In the genomic region with DNA sequence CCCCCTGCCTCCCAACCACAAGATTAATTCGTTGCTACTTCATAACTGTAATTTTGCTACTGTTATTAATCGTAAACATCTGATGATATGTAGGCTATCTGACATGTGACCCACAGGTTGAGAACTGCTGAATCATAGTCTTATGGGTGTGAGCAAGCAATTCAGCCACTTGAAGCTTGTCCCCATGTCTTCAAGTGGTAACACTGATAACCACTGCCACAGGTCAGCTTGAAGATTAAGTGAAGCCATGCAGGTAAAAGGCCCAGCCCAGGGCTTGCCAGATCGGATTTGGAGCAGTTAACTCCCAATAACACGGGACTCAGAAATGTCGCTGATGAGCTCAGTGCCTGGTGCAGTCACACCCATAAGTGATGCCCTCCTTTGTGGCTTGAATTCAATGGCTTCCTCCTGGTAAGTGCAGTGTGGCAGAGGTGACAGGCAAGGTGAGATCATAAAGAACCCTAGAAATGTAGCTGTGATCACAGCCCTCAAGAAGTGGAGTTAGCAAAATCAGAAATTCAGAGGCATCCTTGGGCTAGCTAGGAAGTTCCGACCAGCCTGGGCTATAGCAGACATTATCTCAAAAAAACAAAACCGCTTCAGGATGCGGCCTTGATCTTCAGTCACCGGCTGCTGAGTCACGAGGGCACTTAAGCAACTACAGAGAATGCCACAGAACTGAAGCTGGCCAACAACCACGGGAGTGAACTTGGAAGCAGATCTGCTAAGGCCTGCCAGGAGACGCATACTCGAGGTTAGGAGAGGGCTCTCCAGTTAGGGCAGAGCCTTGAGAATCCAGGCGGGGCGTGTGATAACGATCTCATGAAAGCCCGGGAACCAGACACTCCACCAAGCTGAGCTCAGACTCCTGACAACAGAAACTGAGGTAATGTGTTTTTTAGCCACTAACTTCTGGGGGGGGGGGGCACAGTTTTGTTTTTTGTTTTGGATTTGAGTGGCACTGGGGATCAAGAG, we compare ENCODE assay signal across 9 mouse cellular contexts. TPM values are rescaled to one million over a fixed set of nuclear protein-coding genes. Genes with fewer than 3 reads are reported as not detected.
DNase-seq lines count a peak whose midpoint lies in the region; ATAC-seq and TF ChIP-seq lines count a peak whose summit lies in the region.
"Had no signal": no experiment of that assay in that cellular context is flagged by ENCODE, and none has a peak within 500 bp of the region (broad histone marks: within the 10 kb centered on the region; RNA-seq: fewer than 3 reads in every experiment).

No protein-coding gene starts in this region.

- no peak overlapping the region for H3K4me3 ChIP-seq in thymus, adult 2 months (ENCODE audit: control insufficient read depth, insufficient read depth, low read length)
- H3K4me3 ChIP-seq in intestine, embryonic 15.5 days (replicated peaks), result no peak overlapping the region
- H3K4me3 ChIP-seq: neural tube, embryonic 12.5 days had no signal

- no peak overlapping the region for H3K27ac ChIP-seq in thymus, adult 2 months (ENCODE audit: control insufficient read depth, insufficient read depth, low read length)
- no peak overlapping the region for H3K27ac ChIP-seq in intestine, embryonic 15.5 days
- H3K27ac ChIP-seq: neural tube, embryonic 12.5 days had no signal

- peaks cover 7% of the 10 kb centered on the region; the same call in 1 of the 2 replicates for H3K4me1 ChIP-seq in thymus, adult 2 months (replicated peaks; ENCODE audit: control insufficient read depth, insufficient read depth, low read length)
- no peaks in the 10 kb centered on the region; the same call in 1 of the 2 replicates for H3K4me1 ChIP-seq in intestine, embryonic 15.5 days (replicated peaks)
- H3K4me1 ChIP-seq: neural tube, embryonic 12.5 days had no signal

- no peak overlapping the region for H3K4me2 ChIP-seq in intestine, embryonic 15.5 days (replicated peaks)
- H3K4me2 ChIP-seq: neural tube, embryonic 12.5 days had no signal

- H3K9ac ChIP-seq in intestine, embryonic 15.5 days, result no peak overlapping the region
- H3K9ac ChIP-seq: neural tube, embryonic 12.5 days had no signal

- no peak for TF ChIP-seq CTCF in thymus, adult 2 months (IDR thresholded peaks at IDR 0.05; ENCODE audit: borderline replicate concordance, control insufficient read depth, extremely low read depth, insufficient read depth, low read length, poor library complexity)

- no peak for TF ChIP-seq POLR2A in thymus, adult 2 months (IDR thresholded peaks at IDR 0.05; ENCODE audit: control insufficient read depth, extremely low read depth, insufficient read depth, low read length, poor library complexity)

- ATAC-seq in intestine, embryonic 15.5 days, result peak; percentile 74
- ATAC-seq in megakaryocyte progenitor cell, adult 5-6 weeks (replicated peaks; ENCODE audit: poor library complexity), result peak; percentile 86

- 33% methylated on average over 17 of the region's 17 CpGs for WGBS in thymus, adult 2 months
- WGBS in intestine, embryonic 15.5 days, result 57% methylated on average over 17 of the region's 17 CpGs

- H3K36me3 ChIP-seq in thymus, adult 2 months (ENCODE audit: control insufficient read depth, insufficient read depth, low read length), result no peaks in the 10 kb centered on the region
- no peaks in the 10 kb centered on the region for H3K36me3 ChIP-seq in intestine, embryonic 15.5 days
- H3K36me3 ChIP-seq: neural tube, embryonic 12.5 days had no signal

- peak; percentile 6 for DNase-seq in thymus, postnatal 25 days
- DNase-seq in thymus, adult 2 months, result no peak
- DNase-seq in fibroblast of lung, adult 2 months (ENCODE audit: low read depth), result peak; percentile 99
- no peak for DNase-seq in right cerebral cortex, adult 18-20 months
- no peak for DNase-seq in cerebellum, adult 11 months
- DNase-seq in thymus, postnatal 36 days, result no peak

- H3K27me3 ChIP-seq in thymus, adult 2 months (ENCODE audit: control insufficient read depth, insufficient read depth, low read length), result no peaks in the 10 kb centered on the region
- H3K27me3 ChIP-seq in intestine, embryonic 15.5 days (replicated peaks), result no peaks in the 10 kb centered on the region
- H3K27me3 ChIP-seq: neural tube, embryonic 12.5 days had no signal

- no peaks in the 10 kb centered on the region for H3K9me3 ChIP-seq in intestine, embryonic 15.5 days
- H3K9me3 ChIP-seq: neural tube, embryonic 12.5 days had no signal

RNA-seq across cellular contexts. Expression of gene Phospho1, which starts 46.7 kb away (rescaled TPM):
- 24.9 and 42.7 TPM in 2 replicates for polyA plus RNA-seq in thymus, adult 2 months (2012; rRNA removed)
- polyA plus RNA-seq in intestine, embryonic 15.5 days (2015; fragmentation: Nextera tagmentation; extraction: Ambion mirVana), result 0.55 and 0.56 TPM in 2 replicates
- total RNA-seq in megakaryocyte progenitor cell, adult 5-6 weeks (2015), result 0.47 and 1.3 TPM in 2 replicates
- 0.62 TPM in 1 of 2 replicates, not detected in the other for total RNA-seq in megakaryocyte progenitor cell, adult 5-6 weeks (2017)
- polyA plus RNA-seq: neural tube, embryonic 12.5 days had no signal

RNA-seq across cellular contexts. Expression of gene B130006D01Rik, which starts 54.2 kb away (rescaled TPM):
- polyA plus RNA-seq in thymus, adult 2 months (2012; rRNA removed), result 0.34 and 0.38 TPM in 2 replicates
- 0.77 and 0.96 TPM in 2 replicates for polyA plus RNA-seq in intestine, embryonic 15.5 days (2015; fragmentation: Nextera tagmentation; extraction: Ambion mirVana)
- 2.1 and 2.5 TPM in 2 replicates for total RNA-seq in megakaryocyte progenitor cell, adult 5-6 weeks (2015)
- 1.2 and 1.9 TPM in 2 replicates for total RNA-seq in megakaryocyte progenitor cell, adult 5-6 weeks (2017)

RNA-seq across cellular contexts. Expression of gene Gngt2, which starts 59.4 kb away (rescaled TPM):
- polyA plus RNA-seq in thymus, adult 2 months (2012; rRNA removed), result 28.6 and 32.5 TPM in 2 replicates
- polyA plus RNA-seq in intestine, embryonic 15.5 days (2015; fragmentation: Nextera tagmentation; extraction: Ambion mirVana), result 20.3 and 21.7 TPM in 2 replicates
- total RNA-seq in megakaryocyte progenitor cell, adult 5-6 weeks (2015), result 4.3 and 9.3 TPM in 2 replicates
- 4.0 TPM in 2 replicates for total RNA-seq in megakaryocyte progenitor cell, adult 5-6 weeks (2017)

Comparison
In these comparisons a context has a peak if more than half of its experiments do, and no peak if none do; other contexts are left out.
1. DNase-seq: peak in thymus, postnatal 25 days (single experiment) and fibroblast of lung, adult 2 months (single experiment); none in thymus, adult 2 months (single experiment), right cerebral cortex, adult 18-20 months (single experiment), cerebellum, adult 11 months (single experiment) and thymus, postnatal 36 days (0 of 2).
2. RNA of gene Phospho1, which starts 46.7 kb away (polyA plus RNA-seq): 24.9 to 42.7 TPM in thymus, adult 2 months; 0.55 to 0.56 TPM in intestine, embryonic 15.5 days; every median in the first group is over 10 times any median in the second.